In the genomic region with DNA sequence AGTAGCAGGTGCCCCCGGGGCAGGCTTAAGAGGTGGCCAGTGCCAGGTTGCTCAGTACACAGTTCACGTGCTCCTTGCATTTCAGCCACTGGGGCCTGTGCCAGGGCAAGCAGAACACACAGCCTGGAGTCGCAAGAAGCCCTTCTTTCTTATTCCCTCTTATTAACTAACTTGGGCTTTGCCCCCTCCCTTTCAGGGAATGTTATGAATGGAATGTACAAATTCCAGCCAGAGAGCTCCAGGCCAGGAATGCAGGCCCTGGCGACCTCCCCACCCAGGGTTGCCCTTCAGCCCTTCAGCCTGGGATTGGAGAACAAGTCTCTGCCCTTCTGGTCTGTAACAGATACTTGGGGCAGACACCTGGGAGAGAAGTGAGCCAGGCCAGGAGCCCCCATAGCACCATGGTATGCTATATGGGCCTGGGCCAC, we compare ENCODE assay signal across 8 mouse cellular contexts. TPM values are rescaled to one million over a fixed set of nuclear protein-coding genes. Genes with fewer than 3 reads are reported as not detected.
DNase-seq lines count a peak whose midpoint lies in the region; ATAC-seq and TF ChIP-seq lines count a peak whose summit lies in the region.

No protein-coding gene starts in this region.

- H3K9ac ChIP-seq in liver, embryonic 12.5 days, result no peak overlapping the region
- H3K9ac ChIP-seq in embryonic facial prominence, embryonic 13.5 days, result no peak overlapping the region
- H3K9ac ChIP-seq in heart, embryonic 15.5 days, result no peak overlapping the region
- no peak overlapping the region; the same call in 1 of the 2 replicates for H3K9ac ChIP-seq in lung, postnatal 0 days (replicated peaks; ENCODE audit: low read depth)
- no peak overlapping the region for H3K9ac ChIP-seq in stomach, embryonic 16.5 days (ENCODE audit: low read length)

- 0 out of 2 replicates have a peak, but pooled peaks cover 9% of the 10 kb centered on the region for H3K4me1 ChIP-seq in liver, embryonic 12.5 days
- H3K4me1 ChIP-seq in embryonic facial prominence, embryonic 13.5 days, result peaks cover 33% of the 10 kb centered on the region
- H3K4me1 ChIP-seq in heart, embryonic 15.5 days (replicated peaks), result peaks cover 44% of the 10 kb centered on the region
- H3K4me1 ChIP-seq in lung, postnatal 0 days (ENCODE audit: insufficient read depth, low read depth, low read length), result peaks cover 29% of the 10 kb centered on the region; the same call in 1 of the 2 replicates
- peaks cover 30% of the 10 kb centered on the region for H3K4me1 ChIP-seq in stomach, embryonic 16.5 days (ENCODE audit: control insufficient read depth, insufficient read depth, low read length)

- no peak overlapping the region for H3K27ac ChIP-seq in liver, embryonic 12.5 days
- H3K27ac ChIP-seq in embryonic facial prominence, embryonic 13.5 days, result peak overlapping the region; percentile 22; the same call in 1 of the 2 replicates
- peak overlapping the region; percentile 94 for H3K27ac ChIP-seq in heart, embryonic 15.5 days
- H3K27ac ChIP-seq in lung, postnatal 0 days (ENCODE audit: low read length), result peak overlapping the region; percentile 83
- no peak overlapping the region for H3K27ac ChIP-seq in stomach, embryonic 16.5 days (ENCODE audit: low read length)

- peak; percentile 98 for TF ChIP-seq EP300 in lung, postnatal 0 days (IDR thresholded peaks at IDR 0.05)

- no peak overlapping the region for H3K4me2 ChIP-seq in liver, embryonic 12.5 days
- no peak overlapping the region for H3K4me2 ChIP-seq in embryonic facial prominence, embryonic 13.5 days
- peak overlapping the region; percentile 27; the same call in 1 of the 2 replicates for H3K4me2 ChIP-seq in heart, embryonic 15.5 days
- no peak overlapping the region for H3K4me2 ChIP-seq in lung, postnatal 0 days (replicated peaks; ENCODE audit: low read depth, low read length)
- no peak overlapping the region for H3K4me2 ChIP-seq in stomach, embryonic 16.5 days (ENCODE audit: low read depth, low read length)

- WGBS in liver, embryonic 12.5 days (ENCODE audit: insufficient replicate concordance), result 53% methylated on average over 4 of the region's 4 CpGs
- 21% methylated on average over 4 of the region's 4 CpGs for WGBS in embryonic facial prominence, embryonic 13.5 days
- WGBS in heart, embryonic 15.5 days, result 19% methylated on average over 4 of the region's 4 CpGs
- 21% methylated on average over 4 of the region's 4 CpGs for WGBS in lung, postnatal 0 days
- 26% methylated on average over 4 of the region's 4 CpGs for WGBS in stomach, embryonic 16.5 days

- TF ChIP-seq CTCF in lung, postnatal 0 days (IDR thresholded peaks at IDR 0.05), result no peak; the same call in 1 of the 2 replicates

- no peaks in the 10 kb centered on the region for H3K36me3 ChIP-seq in liver, embryonic 12.5 days
- H3K36me3 ChIP-seq in embryonic facial prominence, embryonic 13.5 days, result no peaks in the 10 kb centered on the region
- no peaks in the 10 kb centered on the region for H3K36me3 ChIP-seq in heart, embryonic 15.5 days
- no peaks in the 10 kb centered on the region for H3K36me3 ChIP-seq in lung, postnatal 0 days (ENCODE audit: insufficient read depth, low read length)
- H3K36me3 ChIP-seq in stomach, embryonic 16.5 days (ENCODE audit: control insufficient read depth, insufficient read depth, low read length), result no peaks in the 10 kb centered on the region

- H3K27me3 ChIP-seq in liver, embryonic 12.5 days (replicated peaks), result no peaks in the 10 kb centered on the region
- H3K27me3 ChIP-seq in embryonic facial prominence, embryonic 13.5 days, result no peaks in the 10 kb centered on the region
- H3K27me3 ChIP-seq in heart, embryonic 15.5 days, result no peaks in the 10 kb centered on the region
- H3K27me3 ChIP-seq in lung, postnatal 0 days (replicated peaks; ENCODE audit: insufficient read depth, low read length), result no peaks in the 10 kb centered on the region
- H3K27me3 ChIP-seq in stomach, embryonic 16.5 days (ENCODE audit: control insufficient read depth, insufficient read depth, low read length), result no peaks in the 10 kb centered on the region

- ATAC-seq in liver, embryonic 12.5 days, result 0 out of 2 replicates have a peak, but pooled peaks have one; percentile 37
- ATAC-seq in embryonic facial prominence, embryonic 13.5 days (ENCODE audit: insufficient number of reproducible peaks, insufficient read depth, low FRiP score, low TSS enrichment, low read depth), result no peak
- peak; percentile 59 for ATAC-seq in heart, embryonic 15.5 days (replicated peaks; ENCODE audit: insufficient number of reproducible peaks, insufficient read depth, low FRiP score, low read depth)
- peak; percentile 81 for ATAC-seq in lung, postnatal 0 days
- ATAC-seq in stomach, embryonic 16.5 days (ENCODE audit: insufficient read depth, low FRiP score), result peak; percentile 75; the same call in 1 of the 2 replicates

- H3K4me3 ChIP-seq in liver, embryonic 12.5 days, result no peak overlapping the region
- no peak overlapping the region for H3K4me3 ChIP-seq in embryonic facial prominence, embryonic 13.5 days
- no peak overlapping the region for H3K4me3 ChIP-seq in heart, embryonic 15.5 days
- H3K4me3 ChIP-seq in lung, postnatal 0 days (ENCODE audit: low read depth, low read length), result no peak overlapping the region
- H3K4me3 ChIP-seq in stomach, embryonic 16.5 days (replicated peaks; ENCODE audit: low read length), result no peak overlapping the region

- no peaks in the 10 kb centered on the region for H3K9me3 ChIP-seq in liver, embryonic 12.5 days (replicated peaks)
- no peaks in the 10 kb centered on the region for H3K9me3 ChIP-seq in embryonic facial prominence, embryonic 13.5 days
- H3K9me3 ChIP-seq in heart, embryonic 15.5 days (replicated peaks), result no peaks in the 10 kb centered on the region
- no peaks in the 10 kb centered on the region for H3K9me3 ChIP-seq in lung, postnatal 0 days (ENCODE audit: low read length)
- H3K9me3 ChIP-seq in stomach, embryonic 16.5 days (replicated peaks; ENCODE audit: control insufficient read depth, low read length), result no peaks in the 10 kb centered on the region

- DNase-seq in liver, result no peak
- peak; percentile 96 for DNase-seq in kidney, postnatal 14 days
- DNase-seq in lung, postnatal 0 days (ENCODE audit: low spot score), result peak; percentile 94
- no peak for DNase-seq in MN1 (ENCODE audit: low spot score)

RNA-seq across cellular contexts. Expression of a gene that starts 22.0 kb away (rescaled TPM):
- 8.0 and 11.6 TPM in 2 replicates for polyA plus RNA-seq in liver, embryonic 12.5 days (2016; fragmentation: Nextera tagmentation; extraction: Ambion mirVana)
- 1.6 and 1.9 TPM in 2 replicates for polyA plus RNA-seq in embryonic facial prominence, embryonic 13.5 days (2015; fragmentation: Nextera tagmentation; extraction: Ambion mirVana)
- polyA plus RNA-seq in heart, embryonic 15.5 days (2015; fragmentation: Nextera tagmentation; extraction: Ambion mirVana), result 1.8 and 3.6 TPM in 2 replicates
- 4.8 and 5.7 TPM in 2 replicates for polyA plus RNA-seq in lung, postnatal 0 days (2015; fragmentation: Nextera tagmentation; extraction: Ambion mirVana)
- polyA plus RNA-seq in stomach, embryonic 16.5 days (2015; fragmentation: Nextera tagmentation; extraction: Ambion mirVana), result 13.1 and 14.9 TPM in 2 replicates

RNA-seq across cellular contexts. Expression of a gene that starts 45.8 kb away (rescaled TPM):
- polyA plus RNA-seq in liver, embryonic 12.5 days (2016; fragmentation: Nextera tagmentation; extraction: Ambion mirVana), result 8.6 and 10.3 TPM in 2 replicates
- 7.5 and 7.8 TPM in 2 replicates for polyA plus RNA-seq in embryonic facial prominence, embryonic 13.5 days (2015; fragmentation: Nextera tagmentation; extraction: Ambion mirVana)
- polyA plus RNA-seq in heart, embryonic 15.5 days (2015; fragmentation: Nextera tagmentation; extraction: Ambion mirVana), result 22.5 and 22.8 TPM in 2 replicates
- polyA plus RNA-seq in lung, postnatal 0 days (2015; fragmentation: Nextera tagmentation; extraction: Ambion mirVana), result 20.0 and 41.4 TPM in 2 replicates
- polyA plus RNA-seq in stomach, embryonic 16.5 days (2015; fragmentation: Nextera tagmentation; extraction: Ambion mirVana), result 8.8 and 10.2 TPM in 2 replicates

Comparison
In these comparisons a context has a peak if more than half of its experiments do, and no peak if none do; other contexts are left out.
1. H3K27ac ChIP-seq: peak in embryonic facial prominence, embryonic 13.5 days (single experiment), heart, embryonic 15.5 days (single experiment) and lung, postnatal 0 days (single experiment); none in liver, embryonic 12.5 days (single experiment) and stomach, embryonic 16.5 days (single experiment).
2. DNase-seq: peak in kidney, postnatal 14 days (single experiment) and lung, postnatal 0 days (single experiment); none in liver (single experiment) and MN1 (single experiment).